Mouse (Mus musculus): ENCODE results near the gene Mfsd13b.
"Not testable (repeated sequence)": the region's sequence is repeated elsewhere in the genome, so short reads cannot be mapped to it uniquely, and the experiment has no call there.

Mfsd13b gene

GRCm38 (mm10) chr7:120982200-120982841 is at the start of gene Mfsd13b, which contains the start of gene Cdr2:
Gene Mfsd13b (plus strand): TSS chr7:120982509.
Gene Cdr2 (minus strand): TSS chr7:120982312.
- DNase-seq (ENCODE audit: low read depth, low spot score): peak; percentile 97

GRCm38 (mm10) chr7:120933110-120933509 is 49.2 kb upstream of the Mfsd13b start:
- DNase-seq (ENCODE audit: low read depth, low spot score): no peak

- DNase-seq (ENCODE audit: low read depth, low spot score): no peak
These were observed 48.6 kb upstream of the Mfsd13b start for GRCm38 (mm10) chr7:120933680-120934195.

- DNase-seq (ENCODE audit: low read depth, low spot score): peak; percentile 53
These were observed 47.6 kb upstream of the Mfsd13b start for GRCm38 (mm10) chr7:120934716-120935115.

GRCm38 (mm10) chr7:120936522-120936921 is 45.8 kb upstream of the Mfsd13b start:
- no peak for DNase-seq (ENCODE audit: low read depth, low spot score)

- DNase-seq (ENCODE audit: low read depth, low spot score): no peak
These were observed 44.1 kb upstream of the Mfsd13b start for GRCm38 (mm10) chr7:120938206-120938605.

- no peak for DNase-seq (ENCODE audit: low read depth, low spot score)
These were observed 42.0 kb upstream of the Mfsd13b start for GRCm38 (mm10) chr7:120940343-120940742.

GRCm38 (mm10) chr7:120941214-120941613 is 41.1 kb upstream of the Mfsd13b start:
- DNase-seq (ENCODE audit: low read depth, low spot score): no peak

- DNase-seq (ENCODE audit: low read depth, low spot score): no peak
These were observed 39.8 kb upstream of the Mfsd13b start for GRCm38 (mm10) chr7:120942506-120942905.

- DNase-seq (ENCODE audit: low read depth, low spot score): no peak
These were observed 38.3 kb upstream of the Mfsd13b start for GRCm38 (mm10) chr7:120943936-120944509.

GRCm38 (mm10) chr7:120953591-120953990 is 28.7 kb upstream of the Mfsd13b start:
- DNase-seq (ENCODE audit: low read depth, low spot score): not testable (repeated sequence)

- no peak for DNase-seq (ENCODE audit: low read depth, low spot score)
These were observed 22.2 kb upstream of the Mfsd13b start for GRCm38 (mm10) chr7:120960116-120960515.

- peak; percentile 20 for DNase-seq (ENCODE audit: low read depth, low spot score)
These were observed 21.7 kb upstream of the Mfsd13b start for GRCm38 (mm10) chr7:120960601-120961000.

- DNase-seq (ENCODE audit: low read depth, low spot score): no peak
These were observed 20.4 kb upstream of the Mfsd13b start for GRCm38 (mm10) chr7:120961893-120962292.

- DNase-seq (ENCODE audit: low read depth, low spot score): no peak
These were observed 19.2 kb upstream of the Mfsd13b start for GRCm38 (mm10) chr7:120963126-120963525.

GRCm38 (mm10) chr7:120969221-120969620 is 13.1 kb upstream of the Mfsd13b start:
- DNase-seq (ENCODE audit: low read depth, low spot score): no peak

- DNase-seq (ENCODE audit: low read depth, low spot score): no peak
These were observed 12.2 kb upstream of the Mfsd13b start for GRCm38 (mm10) chr7:120970112-120970511.

GRCm38 (mm10) chr7:120972471-120972870 is 9.8 kb upstream of the Mfsd13b start:
- not testable (repeated sequence) for DNase-seq (ENCODE audit: low read depth, low spot score)

- no peak for DNase-seq (ENCODE audit: low read depth, low spot score)
These were observed 8.3 kb upstream of the Mfsd13b start for GRCm38 (mm10) chr7:120974001-120974400.

- DNase-seq (ENCODE audit: low read depth, low spot score): no peak
These were observed 5.2 kb upstream of the Mfsd13b start for GRCm38 (mm10) chr7:120977063-120977462.

GRCm38 (mm10) chr7:120980041-120980440 is 2.3 kb upstream of the Mfsd13b start:
- no peak for DNase-seq (ENCODE audit: low read depth, low spot score)

- DNase-seq (ENCODE audit: low read depth, low spot score): peak; percentile 77
These were observed 1.1 kb upstream of the Mfsd13b start for GRCm38 (mm10) chr7:120980931-120981924.

Data from CD4-positive helper T cell, adult 2 months (primary cell).